Mouse (Mus musculus): ENCODE measurements at regions not wholly inside any gene's neighbourhood (a gene's known extent, or its start where the extent isn't known, plus 50 kb on each side); places are given as distances from the start of the nearest gene placed in this dataset.

DNA sequence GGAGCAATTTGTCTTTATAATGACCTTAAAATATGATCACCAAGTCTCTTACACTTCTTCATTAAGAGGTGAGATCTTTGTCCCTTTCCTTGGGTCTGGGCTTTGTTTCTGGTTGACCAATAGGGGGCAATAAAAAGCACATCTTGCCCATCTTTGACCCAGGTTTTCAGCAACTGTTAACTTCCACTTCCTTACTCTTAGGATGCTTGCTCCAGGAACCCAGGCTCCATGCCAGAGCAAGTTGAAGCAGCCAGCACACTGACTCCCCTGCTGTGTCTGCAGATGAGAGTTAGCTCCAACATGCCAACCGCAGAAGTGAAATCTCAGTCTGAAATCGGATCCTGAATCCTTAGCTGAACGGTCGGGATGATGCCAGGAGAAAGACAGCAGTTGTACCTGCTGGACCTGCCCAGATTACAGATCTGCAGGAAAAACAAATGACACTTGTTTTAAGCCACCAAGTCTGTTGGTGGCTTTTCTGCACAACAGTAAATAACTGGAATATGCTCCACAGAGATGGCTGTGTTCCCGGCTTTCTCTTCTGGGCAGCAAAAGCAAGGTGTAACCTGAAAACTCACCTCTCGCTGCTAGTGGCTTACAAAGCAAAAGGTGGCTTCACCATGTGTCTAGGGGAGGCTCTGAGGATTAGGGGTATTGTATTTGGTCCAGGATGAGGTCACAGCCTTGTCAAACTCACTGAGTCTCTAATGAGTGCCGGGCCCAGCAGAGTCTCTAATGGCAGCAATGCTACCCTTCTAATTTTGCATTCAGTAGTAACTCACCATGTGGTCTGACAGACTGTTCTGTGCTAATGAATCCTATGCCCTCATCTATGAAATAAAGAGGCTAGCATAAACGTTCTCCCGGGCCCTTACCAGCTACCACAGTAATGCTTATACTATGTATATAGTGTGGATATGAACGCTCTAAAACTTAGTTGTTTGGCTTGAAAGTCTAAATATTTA lies 241.8 kb upstream of the Fbxo33 start:
- in situ Hi-C loops (cut with MboI; ENCODE audit: low sequenced_read_pairs in 2 of 2, unreplicated experiment in 2 of 2), result no loop called here
- H3K36me3 ChIP-seq (ENCODE audit: control insufficient read depth, insufficient read depth, low read length, poor library complexity, severe bottlenecking), result no peaks in the 10 kb centered on the region
- DNase-seq (ENCODE audit: low read depth, low spot score), result no peak

DNA sequence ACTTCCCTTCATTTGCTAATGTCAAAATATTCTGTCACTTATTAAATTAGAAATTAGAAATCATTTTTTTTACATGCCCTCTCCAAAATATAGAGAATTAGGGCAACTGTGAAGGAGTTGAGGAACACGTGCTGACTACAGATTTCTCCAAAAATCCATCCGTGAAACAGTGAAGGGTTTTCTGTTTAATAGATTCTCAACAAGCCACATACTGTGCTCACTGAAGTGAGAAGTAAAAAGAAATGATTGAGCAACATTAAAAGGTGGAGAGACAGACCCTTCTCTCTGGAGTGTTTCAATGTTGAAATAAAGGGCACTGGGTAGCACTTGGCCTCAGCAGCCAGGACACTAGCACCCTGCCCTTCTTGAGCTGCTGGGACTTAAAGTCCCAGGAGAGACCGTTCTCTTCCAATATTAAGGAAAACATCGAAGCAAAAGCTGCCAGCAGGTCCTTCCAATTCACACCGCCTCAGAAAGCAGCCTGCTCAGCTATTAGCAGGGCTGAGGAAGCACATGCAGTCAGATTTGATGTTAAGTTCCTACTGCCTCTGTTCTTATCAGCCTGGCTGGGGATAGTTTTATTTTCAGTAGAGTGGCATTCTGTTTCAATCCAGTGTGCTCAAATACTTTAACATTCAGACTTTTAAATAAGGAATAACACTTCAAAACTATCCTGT lies 236.8 kb upstream of the Fbxo33 start:
- in situ Hi-C loops (cut with MboI; ENCODE audit: low sequenced_read_pairs in 2 of 2, unreplicated experiment in 2 of 2), result no loop called here
- Histone ChIP-seq H3K4me3 (ENCODE audit: insufficient read depth in 1 of 2, low read depth in 1 of 2, low read length in 2 of 2, poor library complexity in 1 of 2, severe bottlenecking in 1 of 2) (no peak overlapping the region), H3K4me1 (ENCODE audit: control insufficient read depth in 2 of 2, insufficient read depth in 2 of 2, low read length in 2 of 2, poor library complexity in 1 of 2) (no peaks in the 10 kb centered on the region), H3K9me3 (ENCODE audit: control insufficient read depth, insufficient read depth, low read depth, low read length) (no peaks in the 10 kb centered on the region), H3K9ac (ENCODE audit: insufficient read depth, low read depth, low read length, poor library complexity, severe bottlenecking) (no peak overlapping the region), H3K36me3 (ENCODE audit: control insufficient read depth, insufficient read depth, low read length, poor library complexity, severe bottlenecking) (no peaks in the 10 kb centered on the region), H3K27ac (ENCODE audit: insufficient read depth, low read depth, low read length, poor library complexity, severe bottlenecking) (no peak overlapping the region)
- DNase-seq (ENCODE audit: low read depth, low spot score), result no peak
- TF ChIP-seq CHD2 (IDR thresholded peaks at IDR 0.05; ENCODE audit: low read depth, low read length), result no peak
- no peak for TF ChIP-seq MAFK (IDR thresholded peaks at IDR 0.05; ENCODE audit: insufficient read depth, low read depth, low read length)
- TF ChIP-seq ZNF384 (IDR thresholded peaks at IDR 0.05; ENCODE audit: low read depth, low read length), result no peak
- TF ChIP-seq ZC3H11A (IDR thresholded peaks at IDR 0.05; ENCODE audit: borderline replicate concordance, low read depth, low read length), result no peak

More for the DNA sequence above, 241.8 kb upstream of the Fbxo33 start:
- TF ChIP-seq ZNF384 (IDR thresholded peaks at IDR 0.05; ENCODE audit: low read depth, low read length) (no peak), HCFC1 (IDR thresholded peaks at IDR 0.05; ENCODE audit: borderline replicate concordance, insufficient read depth, low read length) (no peak), CHD2 (IDR thresholded peaks at IDR 0.05; ENCODE audit: low read depth, low read length) (no peak), ZC3H11A (IDR thresholded peaks at IDR 0.05; ENCODE audit: borderline replicate concordance, low read depth, low read length) (no peak), MAFK (IDR thresholded peaks at IDR 0.05; ENCODE audit: insufficient read depth, low read depth, low read length) (no peak)
- H3K4me1 ChIP-seq (ENCODE audit: control insufficient read depth in 2 of 2, insufficient read depth in 2 of 2, low read length in 2 of 2, poor library complexity in 1 of 2), result no peaks in the 10 kb centered on the region
- H3K27ac ChIP-seq (ENCODE audit: insufficient read depth, low read depth, low read length, poor library complexity, severe bottlenecking), result no peak overlapping the region
- H3K4me3 ChIP-seq (ENCODE audit: insufficient read depth in 1 of 2, low read depth in 1 of 2, low read length in 2 of 2, poor library complexity in 1 of 2, severe bottlenecking in 1 of 2), result no peak overlapping the region
- H3K9me3 ChIP-seq (ENCODE audit: control insufficient read depth, insufficient read depth, low read depth, low read length), result no peaks in the 10 kb centered on the region
- no peak overlapping the region for H3K9ac ChIP-seq (ENCODE audit: insufficient read depth, low read depth, low read length, poor library complexity, severe bottlenecking)

DNA sequence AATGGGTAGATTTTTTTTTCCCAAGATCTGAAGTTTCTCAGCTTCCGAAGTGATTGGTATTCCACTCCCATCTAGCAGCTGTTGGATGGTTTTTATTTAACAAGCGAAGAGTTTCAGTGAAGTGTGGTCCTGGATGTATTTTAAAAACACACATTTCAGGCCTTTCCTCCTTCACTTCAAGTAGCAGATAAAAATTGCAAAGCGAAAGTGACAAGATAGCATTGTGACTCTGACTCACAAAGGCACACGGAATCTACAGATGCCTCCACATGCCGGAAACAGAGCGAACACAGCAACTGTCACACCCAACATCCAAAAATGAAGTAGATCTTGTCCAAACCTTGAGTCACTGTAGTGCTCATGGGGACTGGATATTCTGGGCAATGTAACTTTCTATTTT lies 195.5 kb upstream of the Fbxo33 start:
- no peaks in the 10 kb centered on the region for H3K4me1 ChIP-seq (ENCODE audit: control insufficient read depth in 2 of 2, insufficient read depth in 2 of 2, low read length in 2 of 2, poor library complexity in 1 of 2)
- no peak overlapping the region for H3K27ac ChIP-seq (ENCODE audit: insufficient read depth, low read depth, low read length, poor library complexity, severe bottlenecking)
- TF ChIP-seq ZNF384 (IDR thresholded peaks at IDR 0.05; ENCODE audit: low read depth, low read length) (no peak), MAFK (IDR thresholded peaks at IDR 0.05; ENCODE audit: insufficient read depth, low read depth, low read length) (no peak), CHD2 (IDR thresholded peaks at IDR 0.05; ENCODE audit: low read depth, low read length) (no peak), ZC3H11A (IDR thresholded peaks at IDR 0.05; ENCODE audit: borderline replicate concordance, low read depth, low read length) (no peak), HCFC1 (IDR thresholded peaks at IDR 0.05; ENCODE audit: borderline replicate concordance, insufficient read depth, low read length) (no peak)
- no peak overlapping the region for H3K4me3 ChIP-seq (ENCODE audit: insufficient read depth in 1 of 2, low read depth in 1 of 2, low read length in 2 of 2, poor library complexity in 1 of 2, severe bottlenecking in 1 of 2)
- no peak for DNase-seq (ENCODE audit: low read depth, low spot score)
- no peak overlapping the region for H3K9ac ChIP-seq (ENCODE audit: insufficient read depth, low read depth, low read length, poor library complexity, severe bottlenecking)
- H3K9me3 ChIP-seq (ENCODE audit: control insufficient read depth, insufficient read depth, low read depth, low read length), result no peaks in the 10 kb centered on the region
- in situ Hi-C loops (cut with MboI; ENCODE audit: low sequenced_read_pairs in 2 of 2, unreplicated experiment in 2 of 2), result no loop called here
- no peaks in the 10 kb centered on the region for H3K36me3 ChIP-seq (ENCODE audit: control insufficient read depth, insufficient read depth, low read length, poor library complexity, severe bottlenecking)

DNA sequence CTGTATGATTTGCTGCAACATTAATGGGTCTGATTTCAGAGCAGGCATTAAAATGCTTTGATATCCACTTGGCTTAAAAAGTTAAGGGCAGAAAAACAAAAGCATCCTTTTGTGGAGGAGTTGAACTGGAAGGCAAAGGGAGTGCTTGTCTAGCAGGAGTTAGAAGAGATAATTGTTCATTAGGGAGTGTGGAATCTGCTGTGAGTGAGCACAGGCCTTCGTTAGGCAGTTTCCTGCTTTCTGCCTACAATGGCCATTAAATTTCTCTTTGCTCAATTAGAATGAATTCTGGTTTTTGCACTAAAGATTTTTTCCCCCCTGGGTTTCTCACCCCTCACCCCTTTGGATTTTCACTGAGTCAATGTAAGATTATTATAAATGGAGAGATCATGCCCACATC lies 192.0 kb upstream of the Fbxo33 start:
- in situ Hi-C loops (cut with MboI; ENCODE audit: low sequenced_read_pairs in 2 of 2, unreplicated experiment in 2 of 2), result no loop called here
- no peaks in the 10 kb centered on the region for H3K9me3 ChIP-seq (ENCODE audit: control insufficient read depth, insufficient read depth, low read depth, low read length)
- no peak overlapping the region for H3K27ac ChIP-seq (ENCODE audit: insufficient read depth, low read depth, low read length, poor library complexity, severe bottlenecking)
- TF ChIP-seq ZNF384 (IDR thresholded peaks at IDR 0.05; ENCODE audit: low read depth, low read length), result no peak
- no peak overlapping the region for H3K4me3 ChIP-seq (ENCODE audit: insufficient read depth in 1 of 2, low read depth in 1 of 2, low read length in 2 of 2, poor library complexity in 1 of 2, severe bottlenecking in 1 of 2)
- no peak overlapping the region for H3K9ac ChIP-seq (ENCODE audit: insufficient read depth, low read depth, low read length, poor library complexity, severe bottlenecking)
- no peak for DNase-seq (ENCODE audit: low read depth, low spot score)
- H3K36me3 ChIP-seq (ENCODE audit: control insufficient read depth, insufficient read depth, low read length, poor library complexity, severe bottlenecking), result no peaks in the 10 kb centered on the region
- H3K4me1 ChIP-seq (ENCODE audit: control insufficient read depth in 2 of 2, insufficient read depth in 2 of 2, low read length in 2 of 2, poor library complexity in 1 of 2), result no peaks in the 10 kb centered on the region

Data from ES-E14 (cell line).